Mouse (Mus musculus): Measurements from ENCODE around the gene Gm10273. TPM values are rescaled to one million over a fixed set of nuclear protein-coding genes. Genes with fewer than 3 reads are reported as not detected.
A peak's percentile ranks its signal among the peaks of the same experiment; 100 is the strongest.
"Not testable (repeated sequence)": the region's sequence is repeated elsewhere in the genome, so short reads cannot be mapped to it uniquely, and the experiment has no call there.

Gm10273 gene
- 4.9 and 7.1 TPM in 2 replicates for polyA plus RNA-seq (2012; rRNA removed)

DNA sequence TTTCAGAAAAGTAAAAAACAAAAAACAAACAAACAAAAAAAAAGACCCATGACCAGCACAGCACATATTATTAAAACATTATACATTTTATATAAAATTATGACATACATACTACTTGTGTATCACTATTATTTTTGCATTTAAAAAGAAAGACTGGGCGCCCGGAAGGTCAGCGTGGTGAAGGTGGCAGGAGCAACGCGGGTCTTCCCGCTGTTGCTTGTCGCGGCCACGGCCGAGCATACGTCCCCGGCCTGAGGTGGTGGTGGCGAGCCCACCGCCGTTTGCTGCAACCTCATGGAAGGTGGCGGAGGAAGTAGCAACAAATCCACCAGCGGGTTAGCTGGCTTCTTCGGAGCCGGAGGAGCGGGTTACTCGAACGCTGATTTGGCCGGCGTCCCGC lies at the start of gene Gm10273:
Gene Gm10273, plus strand, starts transcription at position 172 of the 400 bp plus-strand sequence.
- DNase-seq (ENCODE audit: low read depth), result not testable (repeated sequence)

DNA sequence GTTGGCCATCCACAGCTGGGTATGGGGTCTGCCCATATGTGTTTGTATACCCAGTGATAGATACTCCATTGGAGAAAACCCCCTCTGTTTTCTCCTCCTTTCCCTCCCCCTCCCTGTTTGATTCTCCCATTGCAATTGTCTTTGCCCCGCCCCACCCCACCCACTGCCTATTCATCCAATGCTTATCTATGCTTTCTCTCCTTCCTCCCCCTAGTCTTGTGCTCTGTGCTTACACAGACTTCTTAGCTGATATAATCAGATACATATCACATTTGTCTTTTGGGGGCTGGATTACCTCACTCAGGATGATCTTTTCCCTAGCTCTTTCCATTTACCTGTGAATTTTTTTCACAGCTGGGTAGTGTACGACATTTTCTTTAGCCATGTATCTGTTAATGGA lies 48.9 kb upstream of the Gm10273 start:
- TF ChIP-seq POLR2A (IDR thresholded peaks at IDR 0.05; ENCODE audit: borderline replicate concordance, extremely low read depth, insufficient read depth, insufficient read length, poor library complexity, severe bottlenecking), result no peak
- DNase-seq (ENCODE audit: low read depth), result no peak

DNA sequence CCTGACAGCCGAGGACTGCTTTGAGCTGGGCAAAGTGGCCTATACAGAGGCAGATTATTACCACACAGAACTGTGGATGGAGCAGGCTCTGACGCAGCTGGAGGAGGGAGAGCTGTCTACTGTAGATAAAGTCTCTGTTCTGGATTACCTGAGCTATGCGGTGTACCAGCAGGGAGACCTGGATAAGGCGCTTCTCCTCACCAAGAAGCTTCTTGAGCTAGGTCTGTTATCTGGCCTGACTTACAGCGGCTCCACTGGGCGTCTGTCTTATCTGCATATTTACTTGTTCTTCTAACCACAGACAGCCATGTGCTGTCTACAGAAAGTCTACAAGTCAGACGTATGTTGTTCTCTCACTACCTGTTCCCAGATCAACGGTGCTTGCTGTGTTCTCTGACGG lies 47.2 kb upstream of the Gm10273 start:
- DNase-seq (ENCODE audit: low read depth), result no peak
- no peak for TF ChIP-seq POLR2A (IDR thresholded peaks at IDR 0.05; ENCODE audit: borderline replicate concordance, extremely low read depth, insufficient read depth, insufficient read length, poor library complexity, severe bottlenecking)
- no peak for TF ChIP-seq CTCF (IDR thresholded peaks at IDR 0.05; ENCODE audit: borderline replicate concordance, extremely low read depth, insufficient read depth, insufficient read length)

DNA sequence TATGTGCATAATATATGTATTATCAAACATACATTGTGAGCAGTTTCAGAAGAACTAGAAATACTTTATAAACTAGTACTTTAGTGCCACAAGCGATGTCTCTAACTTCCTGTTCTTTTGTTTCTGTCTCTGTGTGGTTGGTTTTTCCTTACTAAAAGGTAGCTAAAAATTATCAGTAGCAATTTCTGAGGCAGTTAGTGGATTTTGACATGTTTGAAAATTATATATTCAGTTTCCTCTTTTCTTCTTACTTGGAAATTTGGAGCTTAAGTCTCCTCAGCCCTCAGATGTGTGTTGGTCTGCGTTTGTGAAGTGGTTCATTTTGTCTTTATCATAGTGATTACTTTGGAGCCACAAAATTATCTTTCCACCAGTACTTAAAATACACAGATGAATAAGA lies 45.9 kb upstream of the Gm10273 start:
- no peak for DNase-seq (ENCODE audit: low read depth)
- no peak for TF ChIP-seq CTCF (IDR thresholded peaks at IDR 0.05; ENCODE audit: borderline replicate concordance, extremely low read depth, insufficient read depth, insufficient read length)
- TF ChIP-seq POLR2A (IDR thresholded peaks at IDR 0.05; ENCODE audit: borderline replicate concordance, extremely low read depth, insufficient read depth, insufficient read length, poor library complexity, severe bottlenecking), result no peak

DNA sequence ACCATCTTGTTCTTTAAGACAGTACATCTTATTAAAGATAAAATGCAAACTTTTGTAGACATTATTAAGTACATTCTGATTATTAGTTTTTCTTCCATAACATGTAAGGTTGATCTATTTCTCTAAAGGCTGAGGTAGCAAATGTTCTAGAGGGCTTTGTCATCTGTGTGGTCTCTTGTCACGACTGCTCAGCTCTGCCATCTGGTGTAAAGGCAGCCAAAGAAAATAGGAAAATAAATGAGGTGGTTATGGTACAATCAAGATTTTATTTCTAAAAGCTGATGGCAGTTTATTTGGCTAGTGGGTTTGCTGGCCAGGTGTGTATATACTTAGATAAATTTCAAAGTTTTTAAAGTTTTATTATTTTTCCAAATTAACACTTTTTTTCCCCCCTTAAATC lies 42.4 kb upstream of the Gm10273 start:
- TF ChIP-seq CTCF (IDR thresholded peaks at IDR 0.05; ENCODE audit: borderline replicate concordance, extremely low read depth, insufficient read depth, insufficient read length) (peak; percentile 20; the same call in 1 of the 2 replicates), POLR2A (IDR thresholded peaks at IDR 0.05; ENCODE audit: borderline replicate concordance, extremely low read depth, insufficient read depth, insufficient read length, poor library complexity, severe bottlenecking) (no peak)
- DNase-seq (ENCODE audit: low read depth), result peak; percentile 26

DNA sequence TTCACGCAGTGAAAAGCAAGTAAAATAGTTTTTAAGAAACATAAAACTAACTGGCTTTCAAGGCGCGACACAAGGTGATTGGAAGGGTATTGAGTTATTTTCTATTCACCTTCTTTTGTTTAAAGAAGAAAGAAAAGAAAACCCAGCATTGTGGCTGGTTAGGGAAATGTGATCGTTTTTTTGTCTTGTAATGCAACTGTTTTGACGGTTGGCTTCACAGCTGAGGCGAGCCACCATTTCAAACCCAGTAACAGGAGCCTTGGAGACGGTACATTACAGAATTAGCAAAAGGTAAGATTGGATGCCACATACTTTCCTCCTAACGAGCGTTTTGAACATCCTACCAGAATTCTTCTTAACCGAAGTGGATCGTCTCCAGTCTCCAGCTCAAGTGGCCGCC lies 41.3 kb upstream of the Gm10273 start:
- no peak for TF ChIP-seq CTCF (IDR thresholded peaks at IDR 0.05; ENCODE audit: borderline replicate concordance, extremely low read depth, insufficient read depth, insufficient read length)
- no peak for TF ChIP-seq POLR2A (IDR thresholded peaks at IDR 0.05; ENCODE audit: borderline replicate concordance, extremely low read depth, insufficient read depth, insufficient read length, poor library complexity, severe bottlenecking)
- no peak for DNase-seq (ENCODE audit: low read depth)

DNA sequence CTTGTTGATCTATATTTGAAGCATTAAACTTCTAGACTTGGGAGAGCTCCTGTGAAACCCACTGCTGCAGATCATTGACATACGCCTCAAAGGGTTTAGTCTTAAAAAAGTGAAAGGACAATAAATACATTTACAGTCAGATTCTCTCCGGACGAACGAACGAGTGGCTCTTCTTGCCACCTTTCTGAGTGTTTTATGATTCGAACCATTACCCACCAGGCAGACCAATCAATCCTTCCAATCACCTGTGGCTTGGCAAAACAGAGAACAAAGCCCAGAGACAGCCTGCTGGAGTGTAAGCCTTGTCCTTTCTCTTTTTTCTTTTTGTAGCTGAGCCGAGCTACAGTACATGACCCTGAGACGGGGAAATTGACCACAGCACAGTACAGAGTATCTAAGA lies 40.4 kb upstream of the Gm10273 start:
- DNase-seq (ENCODE audit: low read depth), result no peak
- TF ChIP-seq POLR2A (IDR thresholded peaks at IDR 0.05; ENCODE audit: borderline replicate concordance, extremely low read depth, insufficient read depth, insufficient read length, poor library complexity, severe bottlenecking), result no peak
- TF ChIP-seq CTCF (IDR thresholded peaks at IDR 0.05; ENCODE audit: borderline replicate concordance, extremely low read depth, insufficient read depth, insufficient read length), result no peak

DNA sequence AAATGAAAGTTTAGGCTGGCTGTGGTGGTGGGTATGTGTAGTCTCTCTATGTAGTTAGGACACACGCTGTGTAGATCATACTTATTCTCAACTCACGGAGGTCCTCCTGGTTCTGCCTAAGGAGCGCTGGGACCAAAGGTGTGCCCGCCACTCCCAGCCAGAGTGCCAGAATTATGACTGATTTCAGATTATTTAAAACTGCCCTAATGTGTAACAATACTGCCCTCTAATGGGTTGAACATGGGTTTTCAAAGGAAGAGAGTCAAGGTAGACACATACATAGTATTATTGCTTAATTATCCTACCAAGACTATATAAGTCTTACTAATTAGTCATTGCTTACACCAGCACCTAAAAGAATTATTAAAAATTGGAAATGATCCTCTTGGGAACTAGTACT lies 36.7 kb upstream of the Gm10273 start:
- TF ChIP-seq POLR2A (IDR thresholded peaks at IDR 0.05; ENCODE audit: borderline replicate concordance, extremely low read depth, insufficient read depth, insufficient read length, poor library complexity, severe bottlenecking), result no peak
- 0 out of 2 replicates have a peak, but pooled peaks have one; percentile 1 for TF ChIP-seq CTCF (IDR thresholded peaks at IDR 0.05; ENCODE audit: borderline replicate concordance, extremely low read depth, insufficient read depth, insufficient read length)
- peak; percentile 21 for DNase-seq (ENCODE audit: low read depth)

DNA sequence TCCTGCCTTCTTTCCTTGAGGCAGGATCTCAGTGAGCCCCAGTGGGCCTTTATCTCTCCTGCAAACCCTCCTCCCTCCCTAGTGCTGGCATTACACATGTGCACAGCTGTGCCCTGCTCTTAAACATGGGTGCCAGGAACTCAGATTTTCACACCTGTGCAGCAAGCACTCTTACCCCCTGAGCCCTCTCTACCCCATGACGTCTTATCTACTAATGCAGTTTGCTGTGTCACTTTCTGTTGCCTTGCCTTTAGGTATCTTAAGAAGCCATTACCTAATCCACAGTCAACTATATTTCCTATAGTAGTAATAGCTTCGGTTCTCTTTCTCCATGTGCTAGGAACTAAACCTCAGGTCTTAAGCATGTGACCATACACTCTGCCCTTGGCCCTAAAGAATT lies 32.2 kb upstream of the Gm10273 start:
- DNase-seq (ENCODE audit: low read depth), result no peak
- TF ChIP-seq CTCF (IDR thresholded peaks at IDR 0.05; ENCODE audit: borderline replicate concordance, extremely low read depth, insufficient read depth, insufficient read length) (no peak), POLR2A (IDR thresholded peaks at IDR 0.05; ENCODE audit: borderline replicate concordance, extremely low read depth, insufficient read depth, insufficient read length, poor library complexity, severe bottlenecking) (no peak)

DNA sequence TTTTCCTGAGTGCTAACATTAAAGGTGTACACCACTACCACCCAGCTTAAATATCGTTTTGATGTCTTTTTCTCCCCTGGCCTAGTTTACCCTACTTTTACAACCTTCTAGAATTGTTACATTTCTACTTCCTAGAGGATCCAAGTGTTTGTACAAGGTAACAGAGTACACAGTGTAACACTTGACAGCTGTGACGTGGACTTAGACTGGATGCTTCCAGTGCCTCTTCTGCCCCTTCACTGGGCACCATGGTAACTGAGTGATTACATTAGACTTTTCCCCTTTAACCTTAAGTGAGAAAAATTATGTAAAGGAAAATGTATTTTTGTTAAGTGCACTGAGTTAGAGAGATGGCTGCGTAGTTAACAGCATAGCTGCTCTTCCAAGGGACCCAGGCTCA lies 30.9 kb upstream of the Gm10273 start:
- no peak for DNase-seq (ENCODE audit: low read depth)
- no peak for TF ChIP-seq CTCF (IDR thresholded peaks at IDR 0.05; ENCODE audit: borderline replicate concordance, extremely low read depth, insufficient read depth, insufficient read length)
- no peak for TF ChIP-seq POLR2A (IDR thresholded peaks at IDR 0.05; ENCODE audit: borderline replicate concordance, extremely low read depth, insufficient read depth, insufficient read length, poor library complexity, severe bottlenecking)

DNA sequence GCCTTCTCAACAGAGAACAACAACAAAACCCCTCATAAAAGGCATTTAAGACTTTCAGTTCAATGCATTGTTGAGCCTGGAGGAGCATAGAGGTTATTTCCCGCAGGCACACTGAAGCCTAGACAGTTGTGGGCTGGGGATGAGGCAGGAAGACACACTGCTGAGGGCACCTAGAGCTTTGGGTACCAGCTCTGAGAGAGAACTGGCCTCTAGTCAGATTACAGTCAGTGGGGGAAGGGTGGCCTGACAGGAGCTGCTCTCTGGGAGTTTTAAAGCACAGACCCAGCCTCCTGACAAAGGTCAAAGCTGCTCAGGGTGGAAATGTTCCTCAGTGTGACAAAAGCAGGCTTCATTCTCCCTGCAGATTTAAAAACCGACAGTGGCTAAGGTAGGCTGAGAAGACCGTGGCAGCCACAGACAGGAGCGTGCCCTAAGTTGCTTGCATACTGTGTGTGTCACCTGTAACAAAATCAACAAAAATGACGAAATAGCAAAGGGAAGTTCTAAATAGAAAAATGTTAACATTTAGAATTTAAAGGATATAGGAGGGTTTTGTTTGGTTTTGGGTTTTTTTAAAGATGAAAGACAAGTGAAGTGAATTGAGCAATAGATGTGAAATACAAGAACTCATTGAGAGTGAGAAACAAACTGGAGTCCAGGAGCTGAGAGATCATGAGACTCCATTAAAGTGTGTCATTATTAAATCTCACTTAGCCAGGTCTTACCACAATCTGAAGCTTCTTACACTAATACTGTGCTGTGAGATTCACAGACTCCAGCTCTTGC lies 29.4 kb upstream of the Gm10273 start:
- no peak for TF ChIP-seq POLR2A (IDR thresholded peaks at IDR 0.05; ENCODE audit: borderline replicate concordance, extremely low read depth, insufficient read depth, insufficient read length, poor library complexity, severe bottlenecking)
- TF ChIP-seq CTCF (IDR thresholded peaks at IDR 0.05; ENCODE audit: borderline replicate concordance, extremely low read depth, insufficient read depth, insufficient read length), result no peak
- no peak for DNase-seq (ENCODE audit: low read depth)

DNA sequence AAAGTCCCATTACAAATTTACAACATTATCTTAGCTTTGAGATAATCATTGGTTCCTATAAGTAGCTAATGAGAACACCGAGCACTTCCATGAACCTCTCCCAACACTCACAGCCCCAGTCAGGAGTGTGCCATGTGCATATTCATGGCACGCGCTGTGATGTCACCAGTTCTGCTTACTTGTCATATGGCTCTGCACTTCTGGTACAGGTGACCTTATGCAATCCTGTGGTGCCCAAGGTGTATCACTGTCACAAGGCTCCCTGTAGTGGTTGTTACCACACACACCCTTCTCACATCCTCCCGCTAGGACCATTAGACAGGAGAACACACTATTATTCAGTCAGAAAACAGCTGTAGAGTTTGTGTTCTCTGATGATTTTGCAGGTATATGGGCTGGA lies 28.7 kb upstream of the Gm10273 start:
- no peak for TF ChIP-seq CTCF (IDR thresholded peaks at IDR 0.05; ENCODE audit: borderline replicate concordance, extremely low read depth, insufficient read depth, insufficient read length)
- no peak for TF ChIP-seq POLR2A (IDR thresholded peaks at IDR 0.05; ENCODE audit: borderline replicate concordance, extremely low read depth, insufficient read depth, insufficient read length, poor library complexity, severe bottlenecking)

More for the DNA sequence above, 28.7 kb upstream of the Gm10273 start:
- no peak for DNase-seq (ENCODE audit: low read depth)
